Mouse (Mus musculus) c-Kit-negative CD71-positive TER-119-positive erythroid progenitor cells, embryonic 14.5 days (primary cell): ENCODE data around the gene Gprc5a.

Source experiments
- DNase-seq: peaks from one replicate; pipeline ENCODE4 v3.0.0-alpha.2; 2013; ENCODE audit warnings: low read depth, low spot score

Gene Gprc5a

DNA sequence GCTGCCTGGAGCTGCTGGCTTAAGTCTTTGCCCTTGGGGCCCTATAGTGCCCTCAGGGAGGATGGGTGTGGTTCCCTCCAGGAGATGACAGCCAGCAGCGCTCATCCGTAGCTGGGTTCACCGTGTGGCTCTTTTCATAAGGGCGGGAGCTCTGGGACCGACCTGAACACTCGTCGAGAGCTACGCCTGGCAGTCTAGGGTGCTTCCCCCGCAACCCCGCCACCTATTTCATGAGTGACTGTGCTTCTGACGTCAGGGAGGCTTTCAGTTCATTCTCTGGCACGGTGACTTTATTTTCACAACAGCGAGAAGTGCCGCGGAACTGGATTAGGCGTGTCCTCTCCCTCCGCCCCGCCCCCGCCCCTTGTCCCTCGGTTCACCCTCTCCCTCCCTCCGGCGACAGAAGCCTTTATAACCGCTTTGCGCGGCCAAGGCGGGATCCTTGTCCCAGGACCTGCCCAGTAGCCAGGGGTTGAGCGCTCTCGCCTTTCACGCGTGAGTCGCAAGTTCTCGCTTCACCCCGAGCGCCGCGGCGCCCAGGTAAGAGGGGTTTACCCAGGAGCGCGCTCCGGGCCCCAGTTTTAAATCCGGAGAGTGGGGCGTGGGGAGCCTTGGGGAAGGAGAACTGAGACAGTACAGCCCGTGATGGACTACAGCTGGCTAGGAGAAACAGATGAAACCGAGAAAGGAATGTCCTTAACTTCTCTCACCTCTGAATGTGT lies at the start of gene Gprc5a:
Gene Gprc5a (plus strand): TSS at position 416 of the 722 bp plus-strand sequence.
- DNase-seq = peak; percentile 36

DNA sequence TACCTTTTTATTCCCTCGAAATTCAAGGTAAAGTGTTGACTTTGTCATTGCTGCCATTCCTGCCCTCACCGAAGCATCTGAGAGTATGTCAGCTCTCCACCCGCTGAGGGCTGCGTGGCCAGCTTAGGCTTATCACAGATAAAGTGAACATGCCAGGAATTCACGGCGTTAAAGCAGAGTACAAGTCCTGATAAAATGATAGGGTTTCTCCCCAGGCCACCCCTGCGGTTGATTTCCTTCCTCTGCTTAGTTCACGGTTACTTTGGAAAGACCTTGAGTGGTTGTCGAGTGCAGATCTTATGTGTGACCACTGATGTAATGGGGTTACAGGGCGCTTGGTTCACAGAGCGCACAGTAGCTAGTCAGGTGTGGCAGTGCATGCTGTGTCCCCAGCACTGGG lies 48.2 kb upstream of the Gprc5a start:
- DNase-seq = no peak

DNA sequence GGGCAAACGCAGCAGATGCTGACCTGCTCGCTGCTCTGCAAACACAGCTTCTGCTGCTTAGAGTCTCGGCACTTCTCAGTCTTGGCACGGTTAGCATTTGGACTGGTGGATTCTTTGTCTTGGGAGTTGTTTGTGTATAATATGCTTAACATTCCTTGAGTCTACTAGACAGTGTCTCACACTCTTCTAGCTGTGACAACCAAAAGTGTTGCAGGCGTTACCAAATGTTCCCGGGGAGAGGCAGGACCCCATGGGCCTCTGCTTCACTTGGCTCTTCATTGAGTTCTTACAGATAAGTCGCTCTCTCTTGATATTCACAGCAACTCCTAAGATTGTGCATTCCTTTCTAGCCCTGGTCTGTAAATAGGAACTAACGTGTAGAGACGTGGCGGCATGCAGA lies 45.9 kb upstream of the Gprc5a start:
- DNase-seq = no peak

DNA sequence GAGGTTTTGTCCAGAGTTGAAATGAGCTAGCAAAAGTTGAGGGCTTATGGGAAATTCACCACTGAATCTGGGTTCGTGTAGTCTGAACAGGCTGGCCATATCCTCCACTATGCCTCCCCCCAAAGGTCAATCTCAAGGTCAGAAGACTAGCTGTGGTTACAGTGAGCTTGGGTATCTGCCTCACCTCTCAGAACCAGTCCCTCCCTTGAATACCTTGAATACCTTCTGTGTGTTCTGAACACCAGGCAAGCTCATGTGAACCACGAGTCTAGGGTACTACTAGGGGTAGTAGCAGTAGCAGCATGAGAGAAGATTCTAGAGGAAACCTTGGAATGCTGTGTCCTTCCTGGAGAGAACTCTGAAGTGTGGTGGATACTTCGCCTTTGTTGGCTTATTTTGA lies 43.8 kb upstream of the Gprc5a start:
- DNase-seq = no peak

DNA sequence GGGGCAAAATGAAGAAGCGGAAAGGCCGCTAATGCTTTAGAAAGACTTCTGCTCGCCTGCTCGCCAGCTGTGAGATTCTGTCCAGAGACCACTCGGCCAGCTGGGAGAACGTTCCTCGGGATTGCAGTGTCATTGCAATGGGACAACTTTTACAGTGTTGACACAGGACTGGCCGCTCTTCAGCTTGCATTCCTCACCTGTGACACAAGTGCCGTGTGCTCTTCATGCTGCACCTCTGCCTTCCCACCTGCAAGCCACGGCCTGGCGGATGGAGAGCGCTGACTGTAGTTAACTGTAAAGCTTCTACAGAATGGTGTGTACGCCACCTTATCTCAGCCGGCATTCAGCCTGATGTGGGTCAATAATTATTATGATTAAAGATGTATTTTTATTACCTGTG lies 42.1 kb upstream of the Gprc5a start:
- DNase-seq = no peak

DNA sequence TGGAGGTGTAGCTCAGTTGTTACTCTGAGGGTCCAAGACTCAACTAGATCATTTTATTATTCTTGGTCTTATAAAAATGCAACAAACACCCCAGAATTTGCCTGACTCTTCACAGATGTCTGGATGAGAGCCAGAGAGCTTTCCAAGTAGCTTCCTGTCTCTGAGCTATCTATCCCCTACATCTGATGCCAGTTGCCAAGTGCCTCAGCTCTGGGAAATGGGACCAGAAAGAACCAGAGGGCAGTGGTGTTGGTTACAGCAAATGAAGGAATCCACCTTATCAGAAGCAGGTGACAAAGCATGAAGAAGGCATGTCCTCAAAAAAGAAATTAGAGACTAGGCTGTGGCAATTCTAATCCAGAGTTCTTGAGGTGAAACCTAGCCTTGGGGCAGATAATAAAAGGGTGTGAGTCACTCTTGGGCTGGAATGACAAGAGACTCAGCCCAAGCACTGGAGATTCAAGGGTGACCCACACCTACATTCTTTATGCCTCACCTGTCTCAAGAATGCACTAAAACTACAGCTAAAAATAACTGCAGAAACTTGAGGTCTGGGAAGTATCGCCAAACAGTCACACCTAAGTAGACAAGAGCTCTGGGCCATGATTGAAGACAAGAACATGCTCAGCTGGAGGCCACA lies 40.5 kb upstream of the Gprc5a start:
- DNase-seq = no peak

DNA sequence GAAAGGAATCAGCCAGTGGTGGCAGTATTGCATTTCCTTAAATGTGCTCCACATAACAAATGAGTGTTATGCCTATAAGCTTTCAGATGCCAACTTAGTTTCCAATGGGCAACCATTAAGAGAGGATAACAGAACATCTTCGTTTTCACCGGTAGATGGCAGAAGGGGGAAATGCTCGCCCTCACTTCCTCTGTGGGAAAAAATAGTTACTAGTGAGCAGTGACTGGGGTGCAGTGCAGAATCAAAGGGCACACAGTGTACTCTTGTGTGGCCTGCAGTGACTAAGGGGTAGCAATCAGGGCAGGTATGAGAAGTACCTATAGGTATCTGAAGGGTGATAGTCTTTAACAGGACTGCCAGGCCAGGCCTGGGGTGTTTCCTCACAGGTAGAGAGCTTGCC lies 39.2 kb upstream of the Gprc5a start:
- DNase-seq = no peak

DNA sequence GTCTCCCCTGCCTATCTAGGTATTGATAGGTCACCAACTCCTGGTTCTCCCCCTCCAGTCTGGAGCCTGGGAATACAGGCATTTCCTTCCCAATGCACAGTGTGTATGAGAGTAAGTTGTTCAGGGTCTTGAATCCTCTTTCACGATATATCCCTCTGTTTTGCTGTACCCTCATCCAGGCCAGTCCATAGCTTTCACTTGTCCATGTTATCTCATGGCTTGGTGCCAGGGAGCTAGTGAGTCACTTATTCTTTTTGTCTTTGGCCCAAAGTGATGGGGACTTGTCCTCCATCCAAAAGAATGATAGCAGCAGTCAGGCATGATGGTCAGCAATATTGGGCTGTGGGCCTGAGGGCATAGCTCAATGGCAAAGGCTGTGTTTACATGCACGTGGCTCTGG lies 38.7 kb upstream of the Gprc5a start:
- DNase-seq = no peak

DNA sequence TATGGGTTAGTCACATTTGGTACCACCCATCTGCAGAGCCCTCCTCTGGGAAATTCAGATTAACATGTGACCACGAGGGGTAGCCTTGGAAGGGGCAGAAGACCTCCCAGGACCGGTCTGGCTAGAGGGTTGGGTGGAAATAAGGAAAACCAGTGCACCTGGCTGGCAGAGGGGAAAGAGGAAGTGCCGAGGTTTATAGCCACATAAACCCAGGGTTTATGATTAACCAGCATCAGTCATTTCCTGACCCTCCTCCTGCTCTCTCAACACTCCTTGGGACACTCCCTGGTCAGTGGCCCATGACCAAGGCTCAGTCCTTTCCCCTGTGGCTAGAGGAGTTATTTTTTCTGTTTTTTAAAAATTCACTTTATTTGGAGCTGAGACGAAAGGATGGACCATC lies 36.2 kb upstream of the Gprc5a start:
- no peak for DNase-seq

DNA sequence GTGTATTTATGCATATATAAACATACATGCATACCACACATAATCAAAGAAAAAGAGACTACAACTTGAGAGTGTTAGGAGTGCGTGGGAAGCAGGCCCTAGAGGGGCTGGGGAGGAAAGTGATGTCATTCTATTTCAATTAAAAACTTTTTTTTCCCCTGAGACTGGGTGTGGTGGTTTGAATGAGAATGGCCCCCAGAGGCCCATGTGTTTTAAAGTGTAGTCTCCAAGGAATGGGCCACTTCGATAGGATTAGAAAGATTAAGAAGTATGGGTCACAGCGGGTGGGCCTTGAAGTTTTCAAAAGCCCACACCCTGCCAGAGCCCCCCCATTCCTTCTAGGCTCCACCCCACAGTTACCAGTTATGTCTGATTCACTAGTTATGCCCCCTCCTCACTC lies 26.8 kb upstream of the Gprc5a start:
- DNase-seq = no peak

DNA sequence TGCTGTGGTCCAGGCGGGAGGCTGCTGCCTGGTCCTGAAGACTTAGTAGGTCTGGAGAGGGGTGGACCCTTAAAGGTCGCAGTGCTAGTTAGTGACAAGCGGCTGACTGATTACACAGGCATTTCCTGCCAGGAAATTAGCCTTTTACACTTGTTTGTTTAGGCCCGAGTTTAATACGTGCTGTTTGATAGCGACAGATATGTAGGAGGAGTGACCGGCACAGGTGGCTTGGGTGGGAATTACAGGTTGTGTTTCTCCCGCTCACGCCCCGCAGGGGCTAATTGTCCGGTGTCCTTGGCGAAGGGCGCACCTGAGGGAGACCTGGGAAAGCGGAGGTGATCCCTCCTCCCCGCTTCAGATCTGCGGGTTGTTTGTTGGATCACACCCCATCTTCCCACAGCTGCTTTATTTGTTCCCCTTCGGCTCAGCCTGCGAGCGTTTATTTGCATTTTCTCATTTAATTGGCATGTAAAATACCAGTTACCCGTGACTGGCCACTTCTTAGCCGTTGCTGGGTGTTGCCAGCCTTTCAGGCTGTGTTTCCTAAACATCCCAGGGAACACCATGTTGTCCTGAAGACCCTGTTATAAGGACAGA lies 25.1 kb upstream of the Gprc5a start:
- no peak for DNase-seq

DNA sequence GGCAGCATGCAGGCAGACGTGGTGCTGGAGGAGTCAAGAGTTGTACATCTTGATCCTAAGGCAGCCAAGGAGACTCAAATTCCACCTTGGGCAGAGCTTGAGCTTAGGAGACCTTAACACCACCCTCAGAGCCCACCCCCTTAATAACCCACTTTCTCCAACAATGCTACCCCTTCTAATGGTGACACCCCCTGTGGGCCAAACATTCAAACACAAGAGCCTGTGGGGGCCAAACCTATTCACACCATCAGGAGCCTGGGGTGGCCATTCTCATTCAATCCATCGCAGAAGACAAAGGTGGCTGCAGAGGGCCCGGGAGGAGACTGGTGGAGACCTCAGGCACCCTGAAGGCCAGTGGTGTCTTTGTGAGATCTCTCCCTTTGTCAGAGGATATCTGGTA lies 23.5 kb upstream of the Gprc5a start:
- no peak for DNase-seq

DNA sequence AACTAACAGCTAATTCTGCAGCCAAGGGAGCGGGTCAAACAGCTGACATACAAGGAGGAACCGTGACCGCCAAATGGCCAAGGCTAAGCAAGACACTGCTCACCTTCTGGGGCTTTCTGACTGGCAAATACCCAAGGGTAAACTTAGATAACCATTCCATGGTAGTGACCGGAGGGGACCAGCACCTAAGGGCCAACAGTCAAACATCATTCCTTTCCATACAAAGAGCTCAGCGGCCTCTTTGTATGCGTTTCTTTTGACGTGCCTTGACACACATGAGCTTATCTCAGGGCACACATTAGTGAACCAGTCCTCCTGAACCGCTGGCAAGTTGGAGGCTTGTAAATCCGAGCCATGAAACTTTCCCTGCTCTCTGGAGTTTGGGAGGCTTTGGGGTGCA lies 18.2 kb upstream of the Gprc5a start:
- DNase-seq = no peak

DNA sequence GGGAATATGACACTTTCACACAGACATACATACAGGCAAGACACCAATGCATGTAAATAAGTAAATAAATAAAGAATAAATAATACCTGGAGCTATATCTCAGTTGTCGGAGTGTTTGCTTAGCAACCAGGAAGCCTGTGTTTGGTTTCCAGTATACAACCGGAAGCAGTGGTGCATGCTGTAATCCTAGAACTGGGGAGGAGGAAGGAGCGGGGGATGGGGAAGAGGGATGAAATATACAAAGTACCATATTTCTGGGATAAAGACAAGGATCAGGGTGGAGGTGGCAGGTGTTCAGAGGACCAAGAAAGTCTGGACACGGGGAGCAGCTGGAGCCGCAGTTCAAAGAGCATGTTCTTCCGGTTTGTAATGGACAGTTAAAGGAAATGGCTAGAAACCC lies 16.9 kb upstream of the Gprc5a start:
- no peak for DNase-seq

DNA sequence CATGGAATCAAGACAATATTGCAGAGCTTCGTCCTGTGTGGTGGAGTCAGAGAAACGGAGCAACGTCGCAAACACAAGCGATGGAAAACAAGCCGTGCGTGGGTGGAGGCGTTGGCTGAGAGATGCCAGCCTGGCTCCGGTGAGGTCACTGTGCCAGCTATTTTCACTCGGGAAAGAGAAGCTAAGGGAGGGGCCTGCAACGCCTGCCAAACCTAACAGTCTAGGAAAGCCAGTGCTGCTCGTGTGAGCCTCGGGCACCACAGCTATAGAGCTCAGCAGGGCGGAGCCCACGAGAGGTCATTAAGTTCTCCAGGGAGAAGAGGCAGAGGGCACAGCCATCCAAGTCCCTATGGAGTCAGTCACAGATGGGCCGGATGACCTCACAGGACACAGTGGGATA lies 16.5 kb upstream of the Gprc5a start:
- no peak for DNase-seq

DNA sequence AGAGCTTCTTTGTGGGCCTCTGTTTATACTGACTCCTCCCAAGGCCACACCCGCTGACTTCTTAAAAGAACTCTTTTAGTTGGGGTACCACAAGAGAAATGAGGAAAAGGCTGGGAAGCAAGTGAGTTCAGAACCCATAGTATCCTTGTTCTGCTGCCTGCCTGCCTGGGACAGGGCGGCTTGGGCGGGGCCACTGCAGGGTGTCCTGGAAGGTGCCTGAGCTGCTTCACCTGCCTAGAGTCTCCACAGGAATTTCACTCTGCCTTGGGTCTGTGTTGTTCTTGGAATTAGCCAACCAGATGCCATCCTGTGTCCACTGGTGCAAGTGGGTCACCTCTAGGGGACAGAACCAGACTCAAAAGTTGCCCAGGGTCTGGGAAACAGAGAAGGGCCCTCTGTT lies 11.7 kb upstream of the Gprc5a start:
- DNase-seq = no peak

DNA sequence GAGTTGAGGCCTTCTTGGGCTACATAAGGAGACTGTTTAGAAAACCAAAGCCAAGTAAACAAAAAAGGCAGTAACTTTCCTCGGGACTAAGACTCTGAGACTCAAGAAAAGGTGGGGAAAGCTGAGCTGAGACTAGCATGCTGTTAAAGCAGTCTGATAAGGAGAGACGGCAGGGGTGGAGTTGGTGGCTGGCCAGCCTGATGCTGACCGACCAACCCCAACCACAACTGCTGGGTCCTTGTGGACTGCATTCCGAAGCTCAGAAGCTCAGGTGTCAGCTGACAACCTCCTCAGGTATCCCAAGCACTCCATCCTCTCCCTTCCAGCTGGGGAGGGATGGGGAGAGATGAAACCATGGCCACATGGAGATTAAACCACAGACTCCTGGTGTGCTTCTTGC lies 9.6 kb upstream of the Gprc5a start:
- no peak for DNase-seq

DNA sequence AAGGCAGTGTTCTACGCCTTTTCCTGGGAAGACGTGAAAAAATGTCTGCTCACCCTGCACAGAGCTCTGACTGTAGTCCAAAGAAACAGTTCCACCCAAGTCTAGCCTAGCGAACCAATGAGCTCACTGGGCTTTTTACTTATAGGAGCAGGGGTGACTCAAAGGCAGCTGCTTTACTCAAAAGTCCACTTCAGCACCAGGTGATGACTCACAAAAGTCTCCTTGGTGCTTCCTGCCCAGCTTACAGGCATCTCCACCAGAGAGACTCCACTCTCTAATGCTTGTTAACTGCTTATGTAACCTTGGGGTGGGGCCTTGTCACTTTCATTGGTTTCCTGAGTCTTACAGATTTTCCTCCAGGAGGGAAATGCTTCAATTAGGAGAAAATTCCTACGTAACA lies 4.7 kb upstream of the Gprc5a start:
- DNase-seq = no peak

DNA sequence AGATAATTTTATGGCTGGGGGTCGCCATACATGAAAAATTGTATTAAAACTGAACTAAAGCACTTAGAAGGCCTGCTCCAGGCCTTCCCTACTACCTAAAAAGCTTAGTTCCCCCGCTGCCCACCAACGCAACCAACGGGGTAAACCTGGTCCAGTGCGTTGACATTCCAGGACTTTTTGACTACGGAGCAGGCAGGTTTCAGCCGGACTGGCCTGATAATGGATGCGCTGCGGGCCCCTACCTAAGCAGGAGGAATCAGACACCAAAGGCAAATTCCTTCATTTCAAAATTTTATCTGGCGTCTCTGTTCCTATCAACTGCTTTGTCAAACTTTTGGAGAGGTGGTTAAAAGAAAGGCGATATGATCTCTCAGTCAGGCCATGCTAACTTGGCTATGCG lies 830 bp upstream of the Gprc5a start:
- DNase-seq = no peak

DNA sequence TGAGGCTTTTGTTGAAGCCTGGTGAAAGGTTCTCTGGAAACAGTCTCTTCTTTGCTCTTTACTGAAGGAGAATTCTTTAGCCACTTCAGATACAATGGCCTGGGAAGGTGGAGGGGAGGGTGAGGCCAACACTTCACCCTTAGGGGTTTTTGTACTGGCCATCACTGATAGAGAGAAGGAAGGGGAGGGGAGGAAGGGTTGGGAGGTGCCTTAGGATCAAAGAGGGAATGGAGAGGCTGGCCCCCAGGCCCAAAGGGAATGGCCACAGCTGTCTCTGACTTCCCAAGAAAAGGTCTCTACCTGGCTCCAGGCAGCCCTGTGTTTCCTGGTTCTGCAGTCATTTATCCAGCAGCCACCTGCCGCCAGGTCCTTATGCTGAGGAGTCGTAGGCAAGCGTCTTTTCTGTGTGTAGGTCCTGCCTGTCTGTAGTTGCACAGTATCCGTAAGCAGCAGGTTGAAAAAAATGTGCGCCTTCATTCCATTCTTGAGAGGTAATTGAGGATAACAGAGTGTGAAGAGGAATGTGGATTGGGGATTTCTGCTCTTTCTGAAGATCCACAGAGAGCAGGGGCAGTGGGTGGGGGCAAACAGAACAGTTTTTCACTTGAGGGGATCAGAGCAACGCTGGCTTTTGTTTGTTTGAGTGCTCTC lies 1.5 kb downstream of the Gprc5a start:
- no peak for DNase-seq

DNA sequence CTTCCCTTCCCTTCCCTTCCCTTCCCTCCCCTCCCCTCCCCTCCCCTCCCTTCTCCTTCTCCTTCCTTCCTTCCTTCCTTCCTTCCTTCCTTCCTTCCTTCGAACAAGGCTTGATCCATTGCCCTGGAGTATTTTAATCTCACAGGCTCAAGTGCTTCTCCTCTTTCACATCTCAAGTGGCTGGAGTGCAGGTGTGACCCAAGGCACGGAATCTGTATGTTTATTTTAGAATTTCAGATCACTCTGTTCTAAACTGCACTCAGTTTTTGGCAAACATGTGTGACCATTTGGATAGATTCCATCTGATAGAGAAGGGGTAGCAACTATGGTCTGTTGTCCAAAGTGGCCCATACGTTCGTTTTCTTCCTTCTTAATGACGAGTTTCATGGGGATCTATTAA lies 2.8 kb downstream of the Gprc5a start:
- no peak for DNase-seq

DNA sequence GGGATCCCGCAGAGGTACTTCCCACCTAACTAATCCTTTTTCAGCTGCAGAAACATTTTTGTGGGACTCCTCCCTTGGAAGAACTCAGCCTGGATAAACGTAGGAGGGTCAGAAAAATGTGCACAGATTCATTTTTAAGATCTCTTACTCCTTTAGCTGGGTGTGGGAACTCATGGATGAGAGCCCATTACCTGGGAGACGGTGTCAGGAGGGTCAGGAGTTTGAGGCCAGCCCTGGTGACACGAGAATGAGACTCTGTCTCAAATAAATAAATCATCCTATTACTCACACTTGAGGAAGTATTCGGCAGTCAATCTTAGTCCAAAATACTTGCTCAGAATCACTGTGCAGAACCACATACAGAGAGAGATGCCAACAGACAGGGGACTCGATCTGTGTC lies 4.4 kb downstream of the Gprc5a start:
- DNase-seq = no peak

DNA sequence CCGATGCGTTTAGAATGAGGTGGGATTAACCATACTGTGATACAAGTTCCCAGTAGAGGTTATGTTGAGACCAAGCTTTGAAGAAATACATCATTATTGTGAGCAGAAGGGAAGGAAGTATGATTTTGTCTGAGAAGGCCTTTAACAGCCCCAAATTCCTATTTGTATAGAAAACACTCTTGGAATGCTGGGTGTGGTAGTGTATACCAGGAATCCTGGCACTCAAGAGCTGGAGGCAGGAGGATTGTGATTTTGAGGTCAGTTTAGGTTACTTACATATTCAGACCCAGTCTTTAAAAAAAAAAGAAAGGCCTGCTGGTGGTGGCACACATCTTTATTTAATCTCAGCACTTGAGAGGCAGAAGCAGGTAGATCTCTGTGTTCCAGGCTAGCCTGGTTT lies 4.9 kb downstream of the Gprc5a start:
- no peak for DNase-seq
